Mouse (Mus musculus): ENCODE results near the gene Gm28961. TPM values are rescaled to one million over a fixed set of nuclear protein-coding genes. Genes with fewer than 3 reads are reported as not detected.
"Not testable (repeated sequence)": the region's sequence is repeated elsewhere in the genome, so short reads cannot be mapped to it uniquely, and the experiment has no call there.

The Gm28961 gene
- not detected for total RNA-seq (2021)
- long read RNA-seq, experiment 1 = 0 reads
- long read RNA-seq, experiment 2 = 0 reads

DNA sequence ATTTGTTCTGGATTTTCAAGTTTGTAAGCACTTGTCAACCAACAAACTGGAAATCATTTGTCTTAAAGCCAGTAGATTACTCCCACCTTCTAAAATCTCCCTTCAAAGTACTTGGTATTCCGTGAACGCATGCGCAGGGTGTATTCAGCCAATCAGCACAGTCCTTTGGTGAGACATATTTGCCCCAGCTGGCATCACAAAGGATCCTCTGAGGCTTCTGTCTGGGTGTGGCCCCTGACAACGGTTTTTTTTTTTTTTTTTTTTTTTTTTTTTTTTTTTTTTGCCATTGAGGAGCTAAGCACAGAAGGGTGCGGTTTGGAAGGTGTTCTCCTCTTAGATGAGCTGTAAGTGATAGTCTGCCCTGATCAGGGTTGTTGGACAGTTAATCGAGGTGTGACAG is at the start of gene Gm28961:
Gene Gm28961, plus strand, starts transcription at position 301 of the 400 bp plus-strand sequence.
- not testable (repeated sequence) for DNase-seq (ENCODE audit: low spot score in 2 of 2)

Other genes with a start within 250 kb of the Gm28961 start
- gene Gm21943, start 172.0 kb upstream of the Gm28961 start, total RNA-seq (2021) = not detected